Mouse (Mus musculus) brain, adult 2 months (tissue): ENCODE results near the gene Rnf31.

Experiments
- DNase-seq: peaks from one replicate; pipeline ENCODE4 v3.0.0; 2011; ENCODE audit warnings: low read depth, low spot score

Rnf31 gene

GRCm38 (mm10) chr14:55603633-55604576 lies 12.4 kb downstream of the Rnf31 start:
- peak; percentile 95 for DNase-seq

DNA sequence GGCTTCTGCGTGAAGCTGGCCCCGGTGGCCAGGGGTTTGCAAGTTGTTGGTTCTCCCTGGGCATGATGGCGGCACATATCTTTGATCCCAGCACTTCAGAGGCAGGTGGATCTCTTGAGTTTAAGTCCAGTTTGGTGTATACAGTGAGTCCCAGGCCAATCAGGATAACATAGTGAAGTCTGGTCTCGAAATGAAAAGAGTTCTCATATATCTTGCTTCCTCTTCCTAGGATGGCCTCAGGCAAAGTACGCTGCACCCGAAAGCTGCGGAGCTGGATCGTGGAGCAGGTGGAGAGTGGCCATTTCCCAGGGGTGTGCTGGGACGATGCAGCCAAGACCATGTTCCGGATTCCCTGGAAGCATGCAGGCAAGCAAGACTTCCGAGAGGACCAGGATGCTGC lies 13.3 kb downstream of the Rnf31 start:
- no peak for DNase-seq

- no peak for DNase-seq
Observed at GRCm38 (mm10) chr14:55605743-55606459, 14.4 kb downstream of the Rnf31 start.

- DNase-seq = no peak
Observed at GRCm38 (mm10) chr14:55608339-55608738, 16.8 kb downstream of the Rnf31 start.

DNA sequence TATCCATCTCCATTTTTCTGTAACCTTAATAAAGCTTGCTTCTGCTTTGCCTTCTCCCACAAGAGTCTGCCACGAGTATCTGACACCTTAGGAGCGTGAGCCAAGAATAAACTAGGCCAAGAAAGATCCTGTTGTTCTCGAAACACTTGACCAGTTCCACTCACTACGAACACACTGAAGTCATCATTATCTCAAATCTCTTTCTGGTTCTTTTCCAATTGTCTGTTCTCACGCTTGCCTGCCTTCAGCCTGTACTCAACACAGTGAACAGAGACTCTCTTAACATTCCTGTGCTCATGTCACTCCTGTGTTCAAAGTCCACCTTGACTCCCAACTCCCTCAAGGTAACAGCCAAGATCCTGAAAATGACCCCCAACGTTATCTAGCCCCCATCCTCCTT lies 21.8 kb downstream of the Rnf31 start:
- DNase-seq = peak; percentile 20

DNA sequence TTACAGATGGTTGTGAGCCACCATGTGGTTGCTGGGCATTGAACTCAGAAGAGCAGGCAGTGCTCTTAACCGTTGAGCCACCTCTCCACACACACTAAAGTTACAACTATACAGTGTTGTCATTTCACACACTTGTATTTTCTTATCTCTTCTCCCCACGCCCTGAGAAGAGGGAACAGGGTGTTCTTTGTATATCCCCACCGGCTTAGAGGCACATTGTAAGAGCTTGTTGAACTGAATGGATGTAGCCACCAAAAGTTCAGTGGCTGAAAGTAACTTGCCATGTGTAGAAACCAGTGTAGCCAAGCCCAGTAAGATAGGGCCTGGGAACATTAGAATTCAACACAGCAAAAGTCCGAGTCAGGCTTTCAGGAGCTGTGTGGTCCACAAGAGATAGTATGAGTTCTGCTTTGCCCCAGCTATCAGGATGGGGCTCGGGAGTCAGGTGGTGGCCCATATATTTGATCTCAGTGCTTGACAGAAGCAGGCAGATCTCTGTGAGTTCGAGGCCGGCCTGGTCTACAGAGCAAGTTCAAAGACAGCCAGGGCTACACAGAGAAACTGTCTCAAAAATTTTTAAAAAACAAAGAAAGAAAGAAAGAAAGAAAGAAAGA lies 23.2 kb downstream of the Rnf31 start:
- DNase-seq = no peak

GRCm38 (mm10) chr14:55615876-55616275 lies 24.4 kb downstream of the Rnf31 start:
- no peak for DNase-seq

DNA sequence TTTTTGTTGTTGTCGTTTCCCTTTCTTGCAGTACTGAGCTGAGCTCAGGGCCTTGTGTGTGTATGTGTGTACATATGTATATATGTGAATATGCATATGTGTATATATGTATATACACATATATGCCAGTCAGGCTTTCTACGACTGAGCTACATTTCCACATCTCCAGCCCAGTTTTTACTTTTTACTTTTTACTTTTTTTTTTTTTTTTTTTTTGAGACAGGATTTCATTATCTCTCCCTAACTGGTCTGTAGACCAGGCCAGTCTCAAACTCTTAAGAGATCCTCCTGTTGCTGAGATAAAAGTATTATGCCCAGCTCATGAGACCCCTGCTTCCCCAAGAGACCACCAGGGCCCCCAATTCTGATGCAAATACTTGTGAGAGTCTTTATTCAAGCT lies 25.3 kb downstream of the Rnf31 start:
- no peak for DNase-seq

GRCm38 (mm10) chr14:55617822-55618221 lies 26.3 kb downstream of the Rnf31 start, which contains the start of gene Rec8:
Gene Rec8 (plus strand): TSS chr14:55618037.
- DNase-seq = peak; percentile 98

DNA sequence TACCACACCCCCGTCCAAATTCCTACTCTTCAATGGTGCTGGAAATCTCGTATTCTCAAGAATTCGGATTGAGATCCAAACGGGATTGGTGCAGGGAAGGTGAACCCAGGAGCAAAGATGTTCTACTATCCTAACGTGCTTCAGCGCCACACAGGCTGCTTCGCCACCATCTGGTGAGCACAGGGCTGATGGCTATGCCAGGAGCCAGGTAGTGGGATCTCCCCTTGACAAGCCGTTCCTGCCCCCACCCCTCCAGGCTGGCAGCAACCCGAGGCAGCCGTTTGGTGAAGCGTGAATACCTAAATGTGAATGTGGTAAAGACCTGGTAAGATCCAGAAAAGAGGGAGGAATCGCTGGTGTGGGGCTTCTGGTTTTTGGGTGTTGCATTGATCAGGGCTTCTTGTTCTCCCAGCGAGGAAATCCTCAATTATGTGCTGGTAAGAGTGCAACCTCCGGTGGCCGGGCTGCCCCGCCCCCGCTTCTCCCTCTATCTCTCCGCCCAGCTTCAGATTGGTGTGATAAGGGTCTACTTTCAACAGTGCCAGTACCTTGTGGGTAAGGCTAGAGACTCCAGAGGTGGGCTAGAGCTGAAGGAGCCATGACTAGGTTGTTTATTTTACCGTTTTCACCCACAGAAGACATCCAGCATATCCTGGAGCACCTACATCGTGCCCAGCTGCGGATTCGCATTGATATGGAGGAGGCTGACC lies 27.1 kb downstream of the Rnf31 start:
- peak; percentile 74 for DNase-seq

DNA sequence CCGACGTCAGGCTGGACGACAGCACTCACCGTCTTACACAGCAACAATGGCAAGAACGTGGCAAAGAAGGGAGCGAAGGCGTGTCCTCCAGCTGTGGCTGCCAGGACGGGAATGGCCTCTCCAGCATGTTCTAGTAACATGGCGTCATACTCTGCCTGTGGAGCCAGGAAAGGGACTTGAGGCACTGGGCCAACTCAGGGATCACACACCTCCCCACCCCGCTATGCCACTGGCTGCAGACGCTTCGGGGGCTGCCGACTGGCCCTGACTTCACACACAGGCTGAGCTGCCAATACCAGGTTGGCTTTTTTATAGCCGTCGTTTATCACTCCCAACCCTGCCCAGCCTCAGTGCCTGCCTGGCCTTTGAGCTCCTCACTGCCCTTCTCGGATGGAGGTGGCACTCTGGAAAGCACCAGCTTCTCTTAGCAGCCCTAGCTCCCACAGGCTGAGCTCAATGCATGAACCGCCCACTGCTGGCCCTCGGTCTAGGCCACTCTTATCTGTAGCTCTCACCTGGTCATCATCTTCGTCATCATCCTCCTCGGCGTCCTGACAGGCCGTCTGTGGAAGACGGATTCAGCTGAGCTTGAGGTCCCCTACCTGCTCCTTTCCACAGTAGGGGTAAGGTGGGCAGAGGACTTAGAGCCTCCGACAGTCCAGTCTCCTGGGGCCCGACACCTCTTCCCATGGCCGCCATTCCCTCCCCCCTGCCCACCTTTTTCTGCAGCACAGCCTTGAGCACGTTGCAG lies 36.7 kb downstream of the Rnf31 start:
- DNase-seq = no peak

DNA sequence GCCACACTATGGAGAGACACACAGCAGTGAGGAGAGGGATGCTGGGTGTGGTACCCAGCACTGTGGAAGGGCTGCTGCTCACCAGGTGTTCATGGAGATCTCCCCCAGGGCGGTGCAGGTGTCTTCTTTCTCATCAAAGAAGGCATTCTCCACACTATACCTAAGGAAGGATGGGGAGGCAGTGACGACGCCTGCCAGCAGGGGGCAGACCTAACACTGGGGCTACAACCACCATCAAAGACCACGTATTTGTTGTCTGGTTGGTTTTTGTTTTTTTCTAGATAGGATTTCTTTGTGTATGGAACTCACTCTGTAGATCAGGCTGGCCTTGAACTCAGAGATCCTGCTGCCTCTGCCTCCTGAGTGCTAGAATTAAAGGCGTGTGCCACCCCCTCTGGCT lies 37.8 kb downstream of the Rnf31 start:
- DNase-seq = peak; percentile 20

- peak; percentile 60 for DNase-seq
Observed at GRCm38 (mm10) chr14:55634874-55635522, 43.5 kb downstream of the Rnf31 start.

GRCm38 (mm10) chr14:55635523-55636007 lies 44.1 kb downstream of the Rnf31 start, which contains the start of gene Ipo4:
Gene Ipo4 (minus strand): TSS chr14:55635957.
- DNase-seq = peak; percentile 98

DNA sequence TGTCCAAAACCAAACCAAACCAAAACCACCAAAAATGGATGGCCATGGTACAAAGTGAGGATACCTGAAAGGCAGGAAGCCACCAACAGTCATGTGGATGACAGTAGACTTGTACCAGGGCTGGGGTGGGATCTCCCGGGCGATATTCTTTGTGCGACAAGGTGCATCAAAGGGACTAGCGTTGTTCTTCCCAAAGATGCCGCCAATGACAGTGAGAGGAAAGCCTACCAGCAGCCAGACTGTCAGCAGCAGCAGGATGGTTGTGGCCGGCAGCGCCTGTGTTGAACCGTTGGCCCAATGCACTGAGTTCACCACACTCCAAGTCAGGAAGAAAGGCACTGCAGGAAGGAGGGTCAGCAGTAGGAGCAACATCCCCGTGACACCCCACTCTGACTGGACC lies 46.3 kb downstream of the Rnf31 start, which contains the start of gene Gm49378:
Gene Gm49378, minus strand, starts transcription at position 101 of the 400 bp plus-strand sequence.
- no peak for DNase-seq

GRCm38 (mm10) chr14:55640816-55641215 lies 49.3 kb downstream of the Rnf31 start:
- DNase-seq = no peak

DNA sequence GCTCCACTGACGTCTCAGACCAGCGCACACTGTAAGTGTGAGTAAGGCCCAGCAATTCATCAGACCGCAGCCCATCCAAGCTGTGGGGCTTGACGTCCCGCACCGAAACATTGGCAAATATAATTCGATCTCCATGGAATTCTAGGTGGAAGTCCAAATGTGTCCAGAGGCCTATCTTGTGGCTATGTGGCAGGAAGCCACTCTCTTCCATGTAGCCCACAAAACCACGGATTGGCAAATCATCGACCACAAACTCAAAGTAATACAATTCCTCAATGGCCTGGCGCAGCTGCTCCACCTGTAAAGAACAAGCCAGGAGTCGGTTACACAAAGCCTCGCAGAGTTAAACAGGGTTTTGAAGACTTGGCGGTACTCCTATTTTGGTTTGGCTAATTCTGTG lies 49.8 kb downstream of the Rnf31 start:
- no peak for DNase-seq

DNA sequence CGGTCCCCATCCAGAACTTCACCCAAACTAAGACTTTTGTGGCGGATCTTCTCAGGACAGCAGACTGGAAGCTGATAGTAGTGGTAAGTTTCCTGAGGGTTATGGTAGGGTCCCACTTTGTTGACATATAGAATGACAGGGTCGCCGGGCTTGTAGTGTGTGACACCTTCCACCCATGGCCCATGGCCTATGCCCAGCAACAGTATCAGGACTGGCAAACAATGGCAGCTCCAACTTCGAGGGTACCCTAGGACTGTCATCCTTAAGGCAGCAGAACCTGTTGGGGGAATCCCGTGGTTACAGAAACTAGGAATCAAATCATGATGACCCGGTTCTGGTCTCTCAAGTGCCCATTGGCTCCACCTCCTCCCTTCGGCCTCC lies 51.2 kb downstream of the Rnf31 start:
- DNase-seq = no peak

DNA sequence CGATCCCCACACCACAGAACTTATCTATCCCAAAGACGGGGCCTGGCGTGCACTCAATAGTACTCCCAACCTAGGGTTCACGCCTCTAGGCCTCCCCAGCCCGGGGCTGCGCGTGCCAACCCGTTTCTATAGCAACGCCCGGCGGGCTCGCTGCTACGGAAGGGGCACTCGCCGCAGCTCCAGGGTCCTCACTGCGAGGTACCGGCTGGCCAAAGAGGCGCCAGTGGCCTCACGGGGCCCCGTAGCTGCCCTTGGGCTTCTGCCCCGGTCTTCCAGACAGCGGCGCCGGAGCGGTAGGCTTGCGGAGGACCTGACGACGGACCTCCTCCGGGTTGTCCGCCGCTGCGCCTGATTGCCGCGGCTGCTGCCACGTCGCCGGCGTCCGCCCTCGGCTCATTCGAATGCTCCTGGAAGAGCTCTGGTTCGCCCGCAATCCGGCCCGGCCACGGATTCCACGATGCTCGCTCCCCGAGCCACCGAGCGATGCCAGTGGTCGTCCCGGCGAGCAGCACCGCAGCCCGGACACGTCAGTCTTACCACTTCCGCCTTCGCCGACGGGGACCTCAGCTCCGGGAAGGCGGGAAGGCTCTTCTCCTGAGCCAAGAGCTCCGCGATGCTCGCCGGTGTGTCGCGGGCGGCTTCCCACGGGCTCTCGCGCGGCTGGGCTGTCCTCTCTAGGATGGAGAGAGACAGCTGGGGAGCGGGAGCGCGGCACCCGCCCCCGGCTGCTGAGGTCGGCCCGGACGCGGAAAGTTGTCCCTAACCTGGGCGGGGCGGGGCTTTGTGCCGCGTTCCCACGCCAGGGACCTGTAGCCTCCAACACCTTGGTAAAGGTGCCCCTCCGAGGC lies 51.8 kb downstream of the Rnf31 start, which contains the start of gene Tm9sf1:
Gene Tm9sf1, minus strand, starts transcription at position 747 of the 848 bp plus-strand sequence.
- DNase-seq = peak; percentile 92
